Comparison of ENCODE assay signal across 9 mouse cellular contexts in the genomic region with DNA sequence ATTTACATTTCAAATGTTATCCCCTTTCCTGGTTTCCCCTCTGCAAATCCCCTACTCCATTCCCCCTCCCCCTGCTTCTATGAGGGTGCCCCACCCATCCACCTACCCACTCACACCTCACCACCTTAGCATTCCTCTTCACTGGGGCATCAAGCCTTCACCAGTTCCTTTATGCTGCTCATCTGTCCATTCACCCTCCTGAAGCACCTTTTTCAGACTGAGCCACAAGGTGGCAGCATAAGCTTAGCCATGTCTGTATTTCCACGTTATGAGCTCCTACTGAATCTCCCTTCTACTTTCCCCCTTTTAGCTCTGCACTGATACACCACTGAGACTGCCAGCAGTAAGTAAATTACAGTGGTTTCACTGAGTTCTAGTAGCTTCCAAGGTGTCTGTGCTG.
DNase-seq lines count a peak whose midpoint lies in the region; ATAC-seq and TF ChIP-seq lines count a peak whose summit lies in the region.
"Had no signal": no experiment of that assay in that cellular context is flagged by ENCODE, and none has a peak within 500 bp of the region (broad histone marks: within the 10 kb centered on the region; RNA-seq: fewer than 3 reads in every experiment).

No protein-coding gene starts in this region.

- H3K9me3 ChIP-seq in ES-E14 (ENCODE audit: control insufficient read depth, insufficient read depth, low read depth, low read length): no peaks in the 10 kb centered on the region
- no peaks in the 10 kb centered on the region for H3K9me3 ChIP-seq in liver, embryonic 14.5 days (ENCODE audit: control insufficient read depth, low read length)
- no peaks in the 10 kb centered on the region for H3K9me3 ChIP-seq in neural tube, embryonic 14.5 days (ENCODE audit: control insufficient read depth, low read length)

- no peak for ATAC-seq in liver, embryonic 14.5 days (ENCODE audit: insufficient read depth)
- peak; percentile 95 for ATAC-seq in neural tube, embryonic 14.5 days (ENCODE audit: low read depth)

- H3K36me3 ChIP-seq in ES-E14 (ENCODE audit: control insufficient read depth, insufficient read depth, low read length, poor library complexity, severe bottlenecking): no peaks in the 10 kb centered on the region
- no peaks in the 10 kb centered on the region for H3K36me3 ChIP-seq in liver, embryonic 14.5 days (replicated peaks; ENCODE audit: control insufficient read depth, insufficient read depth, low read depth)
- no peaks in the 10 kb centered on the region for H3K36me3 ChIP-seq in neural tube, embryonic 14.5 days (ENCODE audit: control insufficient read depth, insufficient read depth, low read length)

- no peak overlapping the region for H3K4me2 ChIP-seq in liver, embryonic 14.5 days (ENCODE audit: low read depth)
- H3K4me2 ChIP-seq in neural tube, embryonic 14.5 days (ENCODE audit: low read depth, low read length): no peak overlapping the region

- DNase-seq in ES-E14 (ENCODE audit: low read depth, low spot score): peak; percentile 69
- peak; percentile 96 for DNase-seq in brain, adult 2 months (ENCODE audit: low read depth, low spot score)
- peak; percentile 51 to 67 for DNase-seq in heart, postnatal 14 days
- DNase-seq in kidney, postnatal 4 days: peak; percentile 77 to 79
- peak in 2 of 3 experiments; percentile 1 to 7 for DNase-seq in liver, embryonic 14.5 days (ENCODE audit: low read depth in 3 of 3, low spot score in 3 of 3)
- DNase-seq in urinary bladder, postnatal 36 days (ENCODE audit: low spot score in 2 of 2): peak; percentile 42 to 64

- TF ChIP-seq CTCF in embryonic fibroblast, embryonic 13.5 days (IDR thresholded peaks at IDR 0.05; ENCODE audit: borderline replicate concordance, insufficient read depth, low read length): peak; percentile 48; the same call in 1 of the 2 replicates
- peak; percentile 64 for TF ChIP-seq CTCF in liver, embryonic 14.5 days (IDR thresholded peaks at IDR 0.05; ENCODE audit: low read depth)

- in situ Hi-C loops in ES-E14 (cut with MboI; ENCODE audit: low sequenced_read_pairs in 2 of 2, unreplicated experiment in 2 of 2): loop anchor here (10.0 to 25.0 kb wide), 2 partner anchors 203 to 206 kb away; no protein-coding TSS in a partner anchor

- H3K4me3 ChIP-seq in ES-E14 (ENCODE audit: insufficient read depth in 1 of 2, low read depth in 1 of 2, low read length in 2 of 2, poor library complexity in 1 of 2, severe bottlenecking in 1 of 2): no peak overlapping the region
- H3K4me3 ChIP-seq in embryonic fibroblast, embryonic 13.5 days (ENCODE audit: insufficient read depth, low read length): no peak overlapping the region
- H3K4me3 ChIP-seq in liver, embryonic 14.5 days (ENCODE audit: insufficient read depth in 1 of 2, low read depth in 2 of 2, low read length in 2 of 2): no peak overlapping the region
- no peak overlapping the region for H3K4me3 ChIP-seq in neural tube, embryonic 14.5 days (ENCODE audit: low read depth, low read length)

- no peak for TF ChIP-seq POLR2A in embryonic fibroblast, embryonic 13.5 days (IDR thresholded peaks at IDR 0.05; ENCODE audit: low read depth, low read length)

- TF ChIP-seq EP300 in liver, embryonic 14.5 days (IDR thresholded peaks at IDR 0.05; ENCODE audit: low read depth): no peak

- no peak overlapping the region for H3K27ac ChIP-seq in ES-E14 (ENCODE audit: insufficient read depth, low read depth, low read length, poor library complexity, severe bottlenecking)
- H3K27ac ChIP-seq in embryonic fibroblast, embryonic 13.5 days (ENCODE audit: insufficient read depth, low read length): no peak overlapping the region
- H3K27ac ChIP-seq in liver, embryonic 14.5 days: no peak overlapping the region
- H3K27ac ChIP-seq in neural tube, embryonic 14.5 days (ENCODE audit: low read depth, low read length): no peak overlapping the region
- H3K27ac ChIP-seq: macrophage had no signal

- no peak overlapping the region for H3K9ac ChIP-seq in ES-E14 (ENCODE audit: insufficient read depth, low read depth, low read length, poor library complexity, severe bottlenecking)
- no peak overlapping the region for H3K9ac ChIP-seq in liver, embryonic 14.5 days (replicated peaks)
- H3K9ac ChIP-seq in neural tube, embryonic 14.5 days (replicated peaks; ENCODE audit: low read depth, low read length): no peak overlapping the region

- intact Hi-C loops in heart, postnatal 14 days (cut with DNase I): loop anchor here (2.0 to 5.0 kb wide), 2 partner anchors 199 to 776 kb away; no protein-coding TSS in a partner anchor

- WGBS in liver, embryonic 14.5 days (ENCODE audit: insufficient replicate concordance): 3% methylated on average over 1 of the region's 1 CpGs
- 0% methylated on average over 1 of the region's 1 CpGs for WGBS in neural tube, embryonic 14.5 days

- no peaks in the 10 kb centered on the region for H3K27me3 ChIP-seq in liver, embryonic 14.5 days (ENCODE audit: control insufficient read depth, insufficient read depth, low read length)
- H3K27me3 ChIP-seq in neural tube, embryonic 14.5 days (ENCODE audit: control insufficient read depth, insufficient read depth, low read length): no peaks in the 10 kb centered on the region

- no peaks in the 10 kb centered on the region for H3K4me1 ChIP-seq in ES-E14 (ENCODE audit: control insufficient read depth in 2 of 2, insufficient read depth in 2 of 2, low read length in 2 of 2, poor library complexity in 1 of 2)
- H3K4me1 ChIP-seq in embryonic fibroblast, embryonic 13.5 days (ENCODE audit: control insufficient read depth, insufficient read depth, low read length): no peaks in the 10 kb centered on the region
- H3K4me1 ChIP-seq in liver, embryonic 14.5 days (replicated peaks; ENCODE audit: control insufficient read depth in 2 of 2, insufficient read depth in 2 of 2, low read length in 1 of 2): no peaks in the 10 kb centered on the region
- H3K4me1 ChIP-seq in neural tube, embryonic 14.5 days (ENCODE audit: control insufficient read depth, insufficient read depth, low read length): no peaks in the 10 kb centered on the region

TF ChIP-seq in ES-E14, 5 proteins besides CTCF, POLR2A, EP300 and RAD21:
- TF ChIP-seq ZC3H11A (IDR thresholded peaks at IDR 0.05; ENCODE audit: borderline replicate concordance, low read depth, low read length): peak; percentile 86; the same call in 1 of the 2 replicates
- TF ChIP-seq MAFK (IDR thresholded peaks at IDR 0.05; ENCODE audit: insufficient read depth, low read depth, low read length): no peak
- no peak for TF ChIP-seq CHD2 (IDR thresholded peaks at IDR 0.05; ENCODE audit: low read depth, low read length)
- TF ChIP-seq HCFC1 (IDR thresholded peaks at IDR 0.05; ENCODE audit: borderline replicate concordance, insufficient read depth, low read length): no peak
- TF ChIP-seq ZNF384 (IDR thresholded peaks at IDR 0.05; ENCODE audit: low read depth, low read length): no peak

Comparison
In these comparisons a context has a peak if more than half of its experiments do, and no peak if none do; other contexts are left out.
1. DNase-seq: peak in every context shown above with its lines; median percentile 96 in brain, adult 2 months; 78 in kidney, postnatal 4 days; 69 in ES-E14; 59 in heart, postnatal 14 days; 53 in urinary bladder, postnatal 36 days; 4 in liver, embryonic 14.5 days.